Mouse (Mus musculus): ENCODE data around the gene 2810408A11Rik.

2810408A11Rik gene

GRCm38 (mm10) chr11:69912716-69913530 is 12.1 kb upstream of the 2810408A11Rik start:
- in situ Hi-C loops (cut with MboI, MseI) = no loop called here

GRCm38 (mm10) chr11:69911701-69912100 is 10.9 kb upstream of the 2810408A11Rik start:
- in situ Hi-C loops (cut with MboI, MseI) = no loop called here

GRCm38 (mm10) chr11:69910781-69911560 is 10.2 kb upstream of the 2810408A11Rik start:
- in situ Hi-C loops (cut with MboI, MseI) = no loop called here

- in situ Hi-C loops (cut with MboI, MseI) = no loop called here
Observed at GRCm38 (mm10) chr11:69910177-69910576, 9.4 kb upstream of the 2810408A11Rik start.

- in situ Hi-C loops (cut with MboI, MseI) = no loop called here
Observed at GRCm38 (mm10) chr11:69909174-69909573, 8.4 kb upstream of the 2810408A11Rik start.

- in situ Hi-C loops (cut with MboI, MseI) = no loop called here
Observed at GRCm38 (mm10) chr11:69908645-69909044, 7.9 kb upstream of the 2810408A11Rik start.

GRCm38 (mm10) chr11:69904311-69904710 is 3.5 kb upstream of the 2810408A11Rik start:
- in situ Hi-C loops (cut with MboI, MseI) = no loop called here

GRCm38 (mm10) chr11:69902972-69903371 is 2.2 kb upstream of the 2810408A11Rik start:
- in situ Hi-C loops (cut with MboI, MseI) = no loop called here

GRCm38 (mm10) chr11:69901993-69902392 is 1.2 kb upstream of the 2810408A11Rik start:
- in situ Hi-C loops (cut with MboI, MseI) = no loop called here

GRCm38 (mm10) chr11:69901406-69901846 is 639 bp upstream of the 2810408A11Rik start:
- in situ Hi-C loops (cut with MboI, MseI) = no loop called here

- in situ Hi-C loops (cut with MboI, MseI) = loop anchor here (10.0 kb wide), 1 partner anchor 495 kb away; no protein-coding TSS in a partner anchor
Observed at GRCm38 (mm10) chr11:69899870-69900269, 917 bp downstream of the 2810408A11Rik start.

GRCm38 (mm10) chr11:69895291-69895690 is 5.5 kb downstream of the 2810408A11Rik start, which contains the start of gene Acap1:
TSS of gene Acap1 (minus strand) at chr11:69895539.
- in situ Hi-C loops (cut with MboI, MseI) = loop anchor here (10.0 kb wide), 1 partner anchor 490 kb away; no protein-coding TSS in a partner anchor

GRCm38 (mm10) chr11:69894671-69895070 is 6.1 kb downstream of the 2810408A11Rik start:
- in situ Hi-C loops (cut with MboI, MseI) = loop anchor here (10.0 kb wide), 1 partner anchor 490 kb away; no protein-coding TSS in a partner anchor

GRCm38 (mm10) chr11:69891482-69891881 is 9.3 kb downstream of the 2810408A11Rik start:
- in situ Hi-C loops (cut with MboI, MseI) = loop anchor here (10.0 kb wide), 1 partner anchor 487 kb away; no protein-coding TSS in a partner anchor

GRCm38 (mm10) chr11:69886907-69887635 is 13.7 kb downstream of the 2810408A11Rik start:
- in situ Hi-C loops (cut with MboI, MseI) = no loop called here

- in situ Hi-C loops (cut with MboI, MseI) = no loop called here
Observed at GRCm38 (mm10) chr11:69884663-69885062, 16.1 kb downstream of the 2810408A11Rik start.

GRCm38 (mm10) chr11:69884240-69884639 is 16.5 kb downstream of the 2810408A11Rik start:
- in situ Hi-C loops (cut with MboI, MseI) = no loop called here

GRCm38 (mm10) chr11:69883527-69884151 is 17.1 kb downstream of the 2810408A11Rik start:
- in situ Hi-C loops (cut with MboI, MseI) = no loop called here

- in situ Hi-C loops (cut with MboI, MseI) = no loop called here
Observed at GRCm38 (mm10) chr11:69883066-69883465, 17.7 kb downstream of the 2810408A11Rik start.

- in situ Hi-C loops (cut with MboI, MseI) = no loop called here
Observed at GRCm38 (mm10) chr11:69881787-69882670, 18.8 kb downstream of the 2810408A11Rik start.
